Mouse (Mus musculus): ENCODE measurements around the gene Ldlrad3.

DNA sequence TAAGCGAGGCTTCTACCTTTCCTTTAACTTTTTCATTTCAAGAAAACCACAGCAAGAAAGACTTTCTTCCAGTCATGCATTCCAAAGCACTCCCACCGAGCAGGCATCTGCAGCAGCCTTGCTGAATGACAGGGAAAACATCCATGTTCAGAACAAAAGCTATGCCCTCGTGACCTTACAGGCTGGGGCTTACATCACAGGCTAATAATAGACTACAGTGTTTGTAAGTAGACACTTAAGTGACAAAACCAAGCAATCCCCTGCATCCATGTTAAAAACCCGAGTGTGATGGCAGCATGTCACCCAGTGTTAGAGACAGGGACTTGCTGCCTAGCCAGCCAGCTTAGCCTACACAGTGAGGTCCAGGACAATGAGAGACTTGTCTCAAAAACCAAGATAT, 180.0 kb downstream of the Ldlrad3 start:
- no peak for TF ChIP-seq POLR2A (IDR thresholded peaks at IDR 0.05; ENCODE audit: borderline replicate concordance, control insufficient read depth, low read depth, low read length)
- no peak for TF ChIP-seq CTCF (IDR thresholded peaks at IDR 0.05; ENCODE audit: control insufficient read depth, insufficient read depth, low read length)

All from bone marrow, adult 2 months (tissue).